Mouse (Mus musculus) testis, adult 2 months (tissue): ENCODE data around the gene Ube2n. TPM values are rescaled to one million over a fixed set of nuclear protein-coding genes. Genes with fewer than 3 reads are reported as not detected.

ENCODE experiments used
- H3K27ac ChIP-seq: fragments of 200-500 bp; 2 replicates; pipeline ENCODE4 v1.5.1; 2012; ENCODE audit warnings: low read depth, low read length; ENCODE audit not compliant: control insufficient read depth, insufficient read depth
- H3K27me3 ChIP-seq: fragments of 200-500 bp; 2 replicates; pipeline ENCODE4 v1.6.1; 2012; ENCODE audit warnings: mild to moderate bottlenecking, low read length, moderate library complexity; ENCODE audit not compliant: control insufficient read depth, insufficient read depth
- H3K36me3 ChIP-seq: fragments of 200-500 bp; 2 replicates; pipeline ENCODE4 v1.6.1; 2012; ENCODE audit warnings: mild to moderate bottlenecking, low read length; ENCODE audit not compliant: control insufficient read depth, insufficient read depth
- H3K4me1 ChIP-seq: fragments of 200-500 bp; 2 replicates; pipeline ENCODE4 v1.6.1; 2012; ENCODE audit warnings: low read length; ENCODE audit not compliant: control insufficient read depth, insufficient read depth
- H3K4me3 ChIP-seq: fragments of 200-500 bp; 2 replicates; pipeline ENCODE4 v1.5.1; 2012; ENCODE audit warnings: low read depth, mild to moderate bottlenecking, low read length, moderate library complexity, mixed read lengths; ENCODE audit not compliant: control insufficient read depth
- CTCF ChIP-seq: fragments of 200-500 bp; IDR thresholded peaks from 2 replicates; pipeline ENCODE4 v1.5.1; 2012; ENCODE audit warnings: low read depth, mild to moderate bottlenecking, inconsistent platforms, low read length, moderate library complexity; ENCODE audit not compliant: control insufficient read depth, insufficient read depth, insufficient replicate concordance
- POLR2A ChIP-seq: fragments of 200-500 bp; IDR thresholded peaks from 2 replicates; pipeline ENCODE4 v1.6.1; 2012; ENCODE audit warnings: low read depth, mild to moderate bottlenecking, inconsistent platforms, low read length, moderate library complexity; ENCODE audit not compliant: control insufficient read depth
- polyA plus RNA-seq: library from polyadenylated mRNA; depleted of rRNA; stranded (reverse); fragments of >200 nt; gene quantifications from 2 replicates; pipeline ENCODE4 v1.2.3, GENCODE M21; 2012

Ube2n gene
- polyA plus RNA-seq, 1 experiment: 294 TPM

DNA sequence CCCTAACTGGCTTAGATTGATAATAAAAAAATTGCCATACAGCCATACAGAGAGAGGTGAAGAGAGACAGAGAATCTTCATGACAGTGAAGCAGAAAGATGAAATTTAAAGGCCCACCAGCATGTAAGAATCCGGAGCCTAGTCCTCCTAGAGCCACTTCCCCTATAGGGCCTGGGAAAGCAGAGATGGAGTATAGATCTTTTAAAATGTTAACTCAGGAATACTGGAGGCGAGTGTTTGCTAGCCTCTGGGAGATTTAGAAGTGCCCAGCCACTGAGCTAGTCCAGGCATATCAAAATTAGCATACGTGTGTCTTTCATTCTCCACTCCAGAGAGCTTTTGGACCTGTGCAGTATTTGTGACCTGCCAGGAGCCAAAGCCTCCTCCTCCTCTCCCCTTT, 5.7 kb upstream of the Ube2n start:
- H3K27me3 ChIP-seq: no peaks in the 10 kb centered on the region
- peaks cover 5% of the 10 kb centered on the region for H3K4me1 ChIP-seq
- TF ChIP-seq POLR2A: no peak
- TF ChIP-seq CTCF: no peak
- no peak overlapping the region for H3K27ac ChIP-seq
- no peak overlapping the region for H3K4me3 ChIP-seq
- no peaks in the 10 kb centered on the region for H3K36me3 ChIP-seq

DNA sequence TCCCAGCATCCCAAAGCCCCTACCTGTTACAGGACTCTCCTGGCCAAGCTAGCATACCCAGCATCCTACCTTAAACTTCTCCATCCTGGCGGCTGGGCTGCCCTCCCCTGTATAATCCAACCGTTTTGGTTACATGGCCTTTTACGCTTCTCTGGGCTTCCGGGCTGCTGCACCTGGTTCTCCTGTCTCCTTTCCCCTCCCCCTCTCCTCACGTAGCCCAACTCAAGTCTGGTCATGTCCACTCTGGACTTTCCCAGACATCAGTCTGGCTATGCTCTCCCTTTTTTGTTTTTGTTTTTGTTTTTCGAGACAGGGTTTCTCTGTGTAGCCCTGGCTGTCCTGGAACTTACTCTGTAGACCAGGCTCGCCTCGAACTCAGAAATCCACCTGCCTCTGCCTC, 2.3 kb upstream of the Ube2n start:
- Histone ChIP-seq H3K27ac (peak overlapping the region; percentile 27), H3K27me3 (no peaks in the 10 kb centered on the region), H3K36me3 (no peaks in the 10 kb centered on the region), H3K4me3 (peak overlapping the region; percentile 96), H3K4me1 (peaks cover 5% of the 10 kb centered on the region)
- no peak for TF ChIP-seq POLR2A
- TF ChIP-seq CTCF: no peak

DNA sequence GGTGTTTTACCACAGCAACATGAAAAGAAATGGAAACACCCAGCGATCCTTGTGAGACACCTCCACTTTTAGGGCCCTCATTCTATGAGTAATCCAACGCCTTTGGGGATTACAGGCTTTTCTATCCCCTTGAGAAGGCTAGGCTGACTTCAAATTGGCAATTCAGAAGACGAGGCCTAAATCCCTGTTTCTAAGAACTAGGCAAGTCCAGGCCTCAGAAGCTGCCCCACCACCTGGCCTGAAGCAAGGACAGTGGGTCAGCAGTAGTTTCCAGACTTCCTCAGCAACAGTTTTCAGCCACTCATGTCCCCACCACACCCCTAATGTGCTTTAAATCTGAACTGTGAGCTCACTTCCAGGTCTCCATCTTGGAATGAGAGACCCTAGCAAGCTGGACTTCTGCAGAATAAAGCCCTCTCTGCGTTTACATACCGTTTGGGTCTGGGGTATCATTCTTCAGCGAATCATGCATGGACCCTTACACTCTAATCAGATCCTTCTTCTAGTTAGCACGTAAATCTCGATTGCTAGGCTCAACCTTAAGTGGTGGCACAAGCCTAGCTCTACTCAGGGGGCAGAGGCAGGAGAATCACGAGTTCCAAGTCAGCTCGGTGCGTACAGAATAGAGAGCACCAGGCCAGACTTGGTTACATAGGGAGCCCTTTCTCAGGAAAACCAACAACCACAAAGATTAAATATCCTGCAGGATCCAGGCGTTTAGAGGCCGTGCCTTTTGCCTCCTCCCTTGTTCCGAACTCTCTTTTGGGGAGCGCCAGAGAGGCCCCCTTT, 983 bp upstream of the Ube2n start:
- peak overlapping the region; percentile 88 for H3K27ac ChIP-seq
- H3K4me3 ChIP-seq: peak overlapping the region; percentile 96
- peaks cover 5% of the 10 kb centered on the region for H3K4me1 ChIP-seq
- H3K27me3 ChIP-seq: no peaks in the 10 kb centered on the region
- TF ChIP-seq POLR2A (no peak), CTCF (no peak)
- H3K36me3 ChIP-seq: no peaks in the 10 kb centered on the region

DNA sequence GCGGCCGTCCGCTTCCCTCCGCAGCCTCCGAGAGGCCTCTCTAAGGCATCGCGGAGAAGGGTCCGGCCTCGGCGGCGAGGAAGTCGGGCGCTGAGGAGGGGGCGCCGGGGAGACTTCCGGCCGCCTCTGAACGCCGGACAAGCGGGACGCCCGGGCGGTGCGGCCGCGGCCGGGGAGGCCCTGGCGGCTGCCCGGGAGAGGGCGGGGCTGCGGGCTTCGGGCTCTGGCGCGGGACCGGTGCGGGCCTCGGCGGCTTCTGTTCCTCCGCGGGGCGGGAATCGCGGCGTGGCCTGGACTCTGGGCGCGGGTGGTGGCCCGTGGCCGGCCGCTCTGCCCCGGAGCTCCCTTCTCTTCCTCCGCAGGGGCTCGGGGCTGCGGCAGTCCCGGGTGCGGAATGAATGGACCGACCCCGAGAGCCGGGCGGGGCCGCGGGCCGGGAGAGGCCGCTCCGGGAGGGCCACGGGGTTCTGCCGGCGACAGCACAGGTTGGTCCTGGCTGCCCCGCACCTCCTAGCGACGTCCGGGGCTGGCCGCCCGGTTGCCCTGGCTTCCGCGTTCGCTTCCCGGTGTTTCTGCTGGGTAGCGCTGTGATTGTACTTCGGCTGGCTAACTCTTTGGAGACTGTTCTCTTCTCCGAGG, 467 bp downstream of the Ube2n start:
- Histone ChIP-seq H3K4me1 (peaks cover 5% of the 10 kb centered on the region), H3K27me3 (no peaks in the 10 kb centered on the region), H3K36me3 (no peaks in the 10 kb centered on the region), H3K27ac (peak overlapping the region; percentile 96), H3K4me3 (peak overlapping the region; percentile 96)
- TF ChIP-seq POLR2A (no peak), CTCF (no peak)

DNA sequence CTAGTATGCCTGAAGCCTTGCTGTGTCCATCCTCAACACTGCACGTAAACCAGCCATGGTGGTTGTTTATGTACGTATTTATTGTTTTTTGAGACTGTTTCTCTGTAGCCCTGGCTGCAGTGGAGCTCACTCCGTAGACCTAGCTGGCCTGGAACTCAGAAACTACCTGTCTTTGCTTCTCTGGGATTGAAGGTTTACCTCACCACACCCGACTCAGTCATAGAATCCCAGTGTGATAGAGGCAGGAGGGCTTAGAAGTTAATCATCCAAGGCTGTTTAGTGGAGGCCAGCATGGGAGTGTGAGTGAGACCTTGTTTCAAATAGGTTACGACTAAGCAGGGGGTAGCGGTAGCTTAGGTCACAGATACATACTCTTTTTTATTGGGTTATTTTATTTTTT, 2.7 kb downstream of the Ube2n start:
- Histone ChIP-seq H3K4me1 (peaks cover 5% of the 10 kb centered on the region), H3K36me3 (no peaks in the 10 kb centered on the region), H3K4me3 (peak overlapping the region; percentile 41; the same call in 1 of the 2 replicates), H3K27ac (no peak overlapping the region; the same call in 1 of the 2 replicates), H3K27me3 (no peaks in the 10 kb centered on the region)
- TF ChIP-seq CTCF (no peak), POLR2A (no peak)

DNA sequence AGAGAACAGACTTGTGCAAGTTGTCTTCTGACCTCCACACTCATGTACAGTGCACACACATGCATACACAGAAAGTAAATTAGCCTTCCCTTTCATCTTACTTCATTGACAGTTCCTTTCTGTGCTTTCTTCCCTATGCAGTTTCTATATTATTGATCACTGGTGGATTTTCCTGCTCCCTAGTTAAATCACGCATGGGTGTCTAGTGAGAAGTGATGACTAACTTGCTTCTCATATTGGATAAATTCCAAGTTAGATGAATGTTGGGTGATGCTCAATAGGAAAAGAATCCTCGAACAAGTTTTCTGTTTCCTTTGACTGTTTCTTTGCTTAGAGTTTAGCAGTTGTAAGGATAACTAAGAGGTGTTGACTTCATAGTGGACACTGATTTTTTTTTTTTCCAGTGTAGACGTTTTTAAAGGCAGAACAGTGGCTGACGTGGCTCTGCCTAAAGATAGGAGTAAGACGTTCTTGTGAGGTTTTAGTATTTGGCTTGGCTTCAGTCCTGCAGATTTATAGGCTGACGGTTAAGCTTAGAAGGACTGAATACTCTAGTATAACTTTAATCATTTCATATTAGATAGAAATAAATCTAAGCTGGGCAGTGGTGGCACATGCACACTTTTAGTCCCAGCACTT, 10.2 kb downstream of the Ube2n start:
- H3K4me1 ChIP-seq: no peaks in the 10 kb centered on the region
- no peak overlapping the region for H3K27ac ChIP-seq
- TF ChIP-seq POLR2A: no peak
- TF ChIP-seq CTCF: no peak
- no peaks in the 10 kb centered on the region for H3K27me3 ChIP-seq
- H3K4me3 ChIP-seq: no peak overlapping the region
- H3K36me3 ChIP-seq: no peaks in the 10 kb centered on the region

DNA sequence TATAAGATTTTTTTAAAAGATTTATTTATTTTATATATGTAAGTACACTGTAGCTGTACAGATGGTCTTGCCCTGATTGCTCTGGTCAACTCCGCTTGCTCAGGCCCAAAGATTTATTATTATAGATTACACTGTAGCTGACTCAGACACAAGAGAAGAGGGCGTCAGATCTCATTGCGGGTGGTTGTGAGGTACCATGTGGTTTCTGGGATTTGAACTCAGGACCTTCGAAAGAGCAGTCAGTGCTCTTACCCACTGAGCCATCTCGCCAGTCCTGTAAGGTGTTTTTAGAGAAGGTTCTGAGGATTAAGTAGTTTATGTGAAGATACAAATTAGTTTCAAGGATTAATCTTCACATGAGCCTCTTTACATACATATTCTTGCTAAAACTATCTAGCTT, 10.9 kb downstream of the Ube2n start:
- H3K4me1 ChIP-seq: no peaks in the 10 kb centered on the region
- no peaks in the 10 kb centered on the region for H3K36me3 ChIP-seq
- no peak overlapping the region for H3K4me3 ChIP-seq
- H3K27ac ChIP-seq: no peak overlapping the region
- H3K27me3 ChIP-seq: no peaks in the 10 kb centered on the region
- no peak for TF ChIP-seq POLR2A
- no peak for TF ChIP-seq CTCF
